Mouse (Mus musculus) kidney, postnatal 36 days (tissue): ENCODE measurements around the gene Dclk1.
A peak's percentile ranks its signal among the peaks of the same experiment; 100 is the strongest.

Source experiments
- DNase-seq, 2 experiments: peaks; one replicate each; pipeline ENCODE4 v3.0.0; 2021 to 2022; ENCODE audit warnings: mixed read lengths in 2 of 2

Dclk1 gene

GRCm38 (mm10) chr3:55337671-55338070 lies 95.5 kb downstream of the Dclk1 start:
- no peak for DNase-seq

GRCm38 (mm10) chr3:55342445-55342844 lies 100.3 kb downstream of the Dclk1 start:
- no peak for DNase-seq

GRCm38 (mm10) chr3:55347371-55348025 lies 105.3 kb downstream of the Dclk1 start:
- no peak for DNase-seq

- DNase-seq, result no peak
These were observed 105.8 kb downstream of the Dclk1 start for GRCm38 (mm10) chr3:55348026-55348390.

- no peak for DNase-seq
These were observed 108.0 kb downstream of the Dclk1 start for GRCm38 (mm10) chr3:55350194-55350593.

- DNase-seq, result no peak
These were observed 109.3 kb downstream of the Dclk1 start for GRCm38 (mm10) chr3:55351281-55352052.

- DNase-seq, result no peak
These were observed 110.4 kb downstream of the Dclk1 start for GRCm38 (mm10) chr3:55352529-55352928.

GRCm38 (mm10) chr3:55353169-55353568 lies 111.0 kb downstream of the Dclk1 start:
- DNase-seq, result no peak

- DNase-seq, result peak; percentile 51 to 59
These were observed 111.8 kb downstream of the Dclk1 start for GRCm38 (mm10) chr3:55353909-55354511.

- peak; percentile 49 to 54 for DNase-seq
These were observed 112.6 kb downstream of the Dclk1 start for GRCm38 (mm10) chr3:55354765-55355164.

- no peak for DNase-seq
These were observed 116.3 kb downstream of the Dclk1 start for GRCm38 (mm10) chr3:55358486-55358885.

GRCm38 (mm10) chr3:55360836-55361235 lies 118.7 kb downstream of the Dclk1 start:
- DNase-seq, result no peak

- no peak for DNase-seq
These were observed 125.0 kb downstream of the Dclk1 start for GRCm38 (mm10) chr3:55367166-55367565.

GRCm38 (mm10) chr3:55369156-55369555 lies 127.0 kb downstream of the Dclk1 start:
- peak in 1 of 2 experiments; percentile 35 for DNase-seq

- DNase-seq, result peak in 1 of 2 experiments; percentile 26
These were observed 131.5 kb downstream of the Dclk1 start for GRCm38 (mm10) chr3:55373689-55374088.

GRCm38 (mm10) chr3:55378591-55378990 lies 136.4 kb downstream of the Dclk1 start:
- no peak for DNase-seq

GRCm38 (mm10) chr3:55380471-55380870 lies 138.3 kb downstream of the Dclk1 start:
- no peak for DNase-seq

GRCm38 (mm10) chr3:55392605-55393004 lies 150.4 kb downstream of the Dclk1 start:
- peak in 1 of 2 experiments; percentile 8 for DNase-seq

GRCm38 (mm10) chr3:55393549-55393948 lies 151.4 kb downstream of the Dclk1 start:
- no peak for DNase-seq

GRCm38 (mm10) chr3:55396792-55397191 lies 154.6 kb downstream of the Dclk1 start:
- DNase-seq, result no peak

GRCm38 (mm10) chr3:55397752-55398693 lies 155.9 kb downstream of the Dclk1 start:
- DNase-seq, result no peak

GRCm38 (mm10) chr3:55401236-55401635 lies 159.1 kb downstream of the Dclk1 start:
- DNase-seq, result no peak

- DNase-seq, result no peak
These were observed 162.6 kb downstream of the Dclk1 start for GRCm38 (mm10) chr3:55404751-55405150.
